Mouse (Mus musculus) MEL (cell line): Measurements from ENCODE around the gene Ccnd1. TPM values are rescaled to one million over a fixed set of nuclear protein-coding genes. Genes with fewer than 3 reads are reported as not detected.

Experiments
- DNase-seq: peaks from one replicate; pipeline ENCODE4 v3.0.0; 2011; ENCODE audit warnings: low read depth, low spot score
- H3K27ac ChIP-seq: 2 replicates; pipeline ENCODE4 v1.5.1; 2012; ENCODE audit warnings: low read depth, mild to moderate bottlenecking, control low read depth, low read length, moderate library complexity; ENCODE audit not compliant: control insufficient read depth
- H3K27me3 ChIP-seq, 2 experiments: fragments of 150-350 bp in 1 of 2; sonication (generic) in 1 of 2; 2 replicates each; pipeline ENCODE4 v1.6.1; 2012; ENCODE audit warnings: low read length in 2 of 2, mild to moderate bottlenecking in 2 of 2, improper control_type of control experiment in 1 of 2, moderate library complexity in 1 of 2; ENCODE audit not compliant: insufficient read depth in 2 of 2, control insufficient read depth in 1 of 2
- H3K36me3 ChIP-seq, 2 experiments: 2 replicates each; pipeline ENCODE4 v1.6.1; 2012 to 2014; ENCODE audit warnings: low read length in 2 of 2, improper control_type of control experiment in 1 of 2, inconsistent platforms in 1 of 2, mild to moderate bottlenecking in 1 of 2; ENCODE audit not compliant: insufficient read depth in 2 of 2, control insufficient read depth in 1 of 2
- H3K4me1 ChIP-seq, 2 experiments: fragments of 150-350 bp in 1 of 2; sonication (generic) in 1 of 2; 2 replicates each; pipeline ENCODE4 v1.6.1; 2012; ENCODE audit warnings: low read length in 2 of 2, improper control_type of control experiment in 1 of 2, mild to moderate bottlenecking in 1 of 2; ENCODE audit not compliant: insufficient read depth in 2 of 2, control insufficient read depth in 1 of 2
- H3K4me3 ChIP-seq, 2 experiments: fragments of 150-350 bp in 1 of 2; sonication (generic) in 1 of 2; 2 replicates each; pipeline ENCODE4 v1.5.1; 2012; ENCODE audit warnings: low read depth in 2 of 2, low read length in 2 of 2, mild to moderate bottlenecking in 2 of 2, moderate library complexity in 2 of 2, control low read depth in 1 of 2, improper control_type of control experiment in 1 of 2; ENCODE audit not compliant: control insufficient read depth in 1 of 2, insufficient read depth in 1 of 2
- H3K79me2 ChIP-seq: 2 replicates; pipeline ENCODE4 v1.6.1; 2012; ENCODE audit warnings: mild to moderate bottlenecking, low read length, moderate library complexity; ENCODE audit not compliant: control insufficient read depth, poor library complexity, insufficient read depth
- H3K9ac ChIP-seq: 2 replicates; pipeline ENCODE4 v1.6.1; 2012; ENCODE audit warnings: low read depth, mild to moderate bottlenecking, control low read depth, low read length, moderate library complexity; ENCODE audit not compliant: control insufficient read depth, poor library complexity, severe bottlenecking
- H3K9me3 ChIP-seq: fragments of 150-350 bp; sonication (generic); replicated peaks from 2 replicates; pipeline ENCODE4 v1.6.1; 2012; ENCODE audit warnings: mild to moderate bottlenecking, low read length, improper control_type of control experiment, moderate library complexity; ENCODE audit not compliant: insufficient read depth
- CTCF ChIP-seq, 3 experiments: IDR thresholded peaks in 2 of 3; conservative IDR thresholded peaks in 1 of 3; 2 replicates each; pipeline ENCODE4 v1.5.1; 2011 to 2012; ENCODE audit warnings: low read length in 3 of 3, low read depth in 2 of 3, mild to moderate bottlenecking in 2 of 3, improper control_type of control experiment in 1 of 3, inconsistent platforms in 1 of 3, mixed read lengths in 1 of 3, moderate library complexity in 1 of 3; ENCODE audit not compliant: control insufficient read depth in 1 of 3, insufficient read depth in 1 of 3, poor library complexity in 1 of 3, severe bottlenecking in 1 of 3
- GATA1 ChIP-seq: IDR thresholded peaks from 2 replicates; pipeline ENCODE4 v1.6.1; 2011; ENCODE audit warnings: low read depth, low read length, improper control_type of control experiment
- HCFC1 ChIP-seq: IDR thresholded peaks from 2 replicates; pipeline ENCODE4 v1.6.1; 2012; ENCODE audit warnings: low read depth, mild to moderate bottlenecking, inconsistent platforms, low read length, improper control_type of control experiment, moderate library complexity
- MAX ChIP-seq: IDR thresholded peaks from 2 replicates; pipeline ENCODE4 v1.6.1; 2011; ENCODE audit warnings: low read length, improper control_type of control experiment
- NELFE ChIP-seq: IDR thresholded peaks from 2 replicates; pipeline ENCODE4 v1.6.1; 2011; ENCODE audit warnings: low read depth, low read length, improper control_type of control experiment
- POLR2AphosphoS5 ChIP-seq: IDR thresholded peaks from 2 replicates; pipeline ENCODE4 v1.6.1; 2012; ENCODE audit warnings: low read depth, borderline replicate concordance, mild to moderate bottlenecking, inconsistent platforms, low read length, moderate library complexity, mixed read lengths
- RAD21 ChIP-seq: IDR thresholded peaks from 2 replicates; pipeline ENCODE4 v1.6.1; 2011; ENCODE audit warnings: mild to moderate bottlenecking, low read depth, low read length, improper control_type of control experiment
- RCOR1 ChIP-seq: IDR thresholded peaks from 2 replicates; pipeline ENCODE4 v1.6.1; 2012; ENCODE audit warnings: low read depth, mild to moderate bottlenecking, inconsistent platforms, low read length, improper control_type of control experiment
- SIN3A ChIP-seq: IDR thresholded peaks from 2 replicates; pipeline ENCODE4 v1.6.1; 2012; ENCODE audit warnings: low read length, improper control_type of control experiment, inconsistent platforms
- SMC3 ChIP-seq: IDR thresholded peaks from 2 replicates; pipeline ENCODE4 v1.6.1; 2011; ENCODE audit warnings: low read depth, low read length, improper control_type of control experiment
- TAL1 ChIP-seq: IDR thresholded peaks from 2 replicates; pipeline ENCODE4 v1.6.1; 2012; ENCODE audit warnings: mild to moderate bottlenecking, inconsistent platforms, low read length, moderate library complexity, mixed read lengths
- TCF12 ChIP-seq: IDR thresholded peaks from 2 replicates; pipeline ENCODE4 v1.6.1; 2014; ENCODE audit warnings: low read depth, mild to moderate bottlenecking, inconsistent platforms, low read length, improper control_type of control experiment, moderate library complexity
- ZC3H11A ChIP-seq: IDR thresholded peaks from 2 replicates; pipeline ENCODE4 v1.6.1; 2012; ENCODE audit warnings: low read depth, mild to moderate bottlenecking, inconsistent platforms, low read length, improper control_type of control experiment
- ZNF384 ChIP-seq: IDR thresholded peaks from 2 replicates; pipeline ENCODE4 v1.6.1; 2012; ENCODE audit warnings: low read depth, mild to moderate bottlenecking, inconsistent platforms, low read length, improper control_type of control experiment
- polyA plus RNA-seq, 2 experiments: library from polyadenylated mRNA; stranded (reverse) in 1 of 2; unstranded in 1 of 2; fragments of >175 nt in 1 of 2; fragments of >200 nt in 1 of 2; gene quantifications; 2 replicates each; pipeline versions ENCODE4 v1.2.1 to v1.2.4; 2012; ENCODE audit warnings: low replicate concordance in 2 of 2, low read depth in 1 of 2; ENCODE audit not compliant: insufficient read length in 2 of 2, insufficient read depth in 1 of 2, missing spikeins in 1 of 2
- total RNA-seq: library from RNA; depleted of rRNA; stranded (reverse); fragments of 300-350 nt; gene quantifications from 2 replicates; pipeline ENCODE4 v1.2.3, GENCODE M21; 2012; rRNA removed

Gene Ccnd1
- total and polyA plus RNA-seq, 3 experiments, result 0.08 to 0.38 TPM; not detected in 1

- no peak overlapping the region for H3K4me3 ChIP-seq
- no peaks in the 10 kb centered on the region for H3K79me2 ChIP-seq
- peak; percentile 35 for DNase-seq
- no peak overlapping the region for H3K27ac ChIP-seq
- no peaks in the 10 kb centered on the region for H3K27me3 ChIP-seq
- H3K4me1 ChIP-seq, result no peaks in the 10 kb centered on the region
- no peaks in the 10 kb centered on the region for H3K9me3 ChIP-seq
- no peaks in the 10 kb centered on the region for H3K36me3 ChIP-seq
- no peak for TF ChIP-seq ZNF384
- peak; percentile 28 for TF ChIP-seq SMC3
- no peak for TF ChIP-seq RCOR1
- no peak for TF ChIP-seq NELFE
- TF ChIP-seq TCF12, result no peak
- TF ChIP-seq ZC3H11A, result 0 out of 2 replicates have a peak, but pooled peaks have one; percentile 16
- TF ChIP-seq RAD21, result peak; percentile 46
- TF ChIP-seq CTCF (IDR thresholded peaks at IDR 0.05 in 2 of 3, conservative IDR thresholded peaks at IDR 0.05 in 1 of 3; ENCODE audit: control insufficient read depth in 1 of 3, insufficient read depth in 1 of 3, low read depth in 2 of 3, low read length in 3 of 3, poor library complexity in 1 of 3, severe bottlenecking in 1 of 3), result peak; percentile 23 to 44 (median 32); a peak in 4 of 6 replicates
- TF ChIP-seq SIN3A, result no peak
- no peak for TF ChIP-seq TAL1
- TF ChIP-seq POLR2AphosphoS5, result no peak
- no peak overlapping the region for H3K9ac ChIP-seq
These were observed 52.1 kb downstream of the Ccnd1 start for GRCm38 (mm10) chr7:144887672-144888071.

GRCm38 (mm10) chr7:144883106-144883505 is 56.6 kb downstream of the Ccnd1 start:
- H3K4me1 ChIP-seq, result no peaks in the 10 kb centered on the region
- no peak for DNase-seq
- TF ChIP-seq TAL1 (no peak), HCFC1 (no peak), GATA1 (no peak), MAX (no peak)
- no peaks in the 10 kb centered on the region for H3K79me2 ChIP-seq
- H3K36me3 ChIP-seq, result no peaks in the 10 kb centered on the region
- no peak overlapping the region for H3K9ac ChIP-seq
- H3K4me3 ChIP-seq, result no peak overlapping the region
- no peaks in the 10 kb centered on the region for H3K9me3 ChIP-seq
- H3K27ac ChIP-seq, result no peak overlapping the region
- no peaks in the 10 kb centered on the region for H3K27me3 ChIP-seq

Other genes with a start within 250 kb of the Ccnd1 start
- gene Ano1, start 188.0 kb downstream of the Ccnd1 start, total RNA-seq, result 0.04 TPM in 1 of 2 replicates, not detected in the other
- not detected for gene Ano1, start 188.0 kb downstream of the Ccnd1 start, polyA plus RNA-seq
- gene Fgf3, start 101.8 kb downstream of the Ccnd1 start, total RNA-seq, result not detected in 2 replicates
- gene Fgf3, start 101.8 kb downstream of the Ccnd1 start, polyA plus RNA-seq, result not detected
- not detected in 2 replicates for gene Fgf4, start 92.6 kb downstream of the Ccnd1 start, total RNA-seq
- not detected for gene Fgf4, start 92.6 kb downstream of the Ccnd1 start, polyA plus RNA-seq
- 11.7 and 19.1 TPM in 2 replicates for gene Fgf15, start 43.4 kb downstream of the Ccnd1 start, total RNA-seq
- 10 to 100 TPM in 1 of 2 experiments, not detected in 1; 16.6 TPM for gene Fgf15, start 43.4 kb downstream of the Ccnd1 start, polyA plus RNA-seq
- 10.5 and 18.1 TPM in 2 replicates for gene LTO1, start 24.8 kb downstream of the Ccnd1 start, total RNA-seq
- gene LTO1, start 24.8 kb downstream of the Ccnd1 start, polyA plus RNA-seq, result 10 to 100 TPM in 1 of 2 experiments, not detected in 1; 18.4 TPM